In the genomic region with DNA sequence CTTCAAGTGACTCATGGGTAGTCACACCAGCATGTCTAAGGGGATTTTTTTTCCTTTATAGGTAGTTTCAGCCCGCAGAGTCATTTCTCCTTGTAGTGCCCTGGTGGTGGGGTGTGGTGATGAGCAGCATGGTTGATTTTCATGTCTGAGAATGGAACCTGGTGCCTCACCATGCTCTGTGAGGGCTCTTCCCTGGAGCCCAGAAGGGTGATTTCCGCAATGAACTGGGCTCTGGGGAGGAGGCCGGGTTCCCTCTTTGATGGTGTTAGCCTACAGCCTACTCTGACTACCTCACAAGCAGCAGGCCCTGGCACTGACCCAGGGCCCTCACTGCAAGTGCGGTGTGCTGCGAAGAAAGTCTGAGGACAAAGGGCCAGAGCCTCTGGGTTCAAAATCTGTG, we compare ENCODE assay signal across 8 mouse cellular contexts. TPM values are rescaled to one million over a fixed set of nuclear protein-coding genes. Genes with fewer than 3 reads are reported as not detected.
A peak's percentile ranks its signal among the peaks of the same experiment; 100 is the strongest.
DNase-seq lines count a peak whose midpoint lies in the region; ATAC-seq and TF ChIP-seq lines count a peak whose summit lies in the region.

Gene Tap2, plus strand, starts transcription at position 84 of the 400 bp plus-strand sequence.

- H3K36me3 ChIP-seq in intestine, postnatal 0 days (ENCODE audit: control insufficient read depth, insufficient read depth) = no peaks in the 10 kb centered on the region
- H3K36me3 ChIP-seq in neural tube, embryonic 13.5 days = no peaks in the 10 kb centered on the region

- H3K27ac ChIP-seq in intestine, postnatal 0 days (ENCODE audit: low read depth, low read length) = no peak within 1 kb of the TSS
- no peak within 1 kb of the TSS for H3K27ac ChIP-seq in neural tube, embryonic 13.5 days (replicated peaks)

- H3K4me2 ChIP-seq in intestine, postnatal 0 days (replicated peaks; ENCODE audit: low read depth) = peak within 1 kb of the TSS; percentile 74
- H3K4me2 ChIP-seq in neural tube, embryonic 13.5 days = peak within 1 kb of the TSS; percentile 85

- WGBS in intestine, postnatal 0 days = 83% methylated on average over 5 of the region's 5 CpGs
- WGBS in neural tube, embryonic 13.5 days = 59% methylated on average over 5 of the region's 5 CpGs

- DNase-seq in left cerebral cortex, adult 8-10 months (ENCODE audit: low spot score in 2 of 2) = no peak
- DNase-seq in left cerebral cortex, adult 11 months (ENCODE audit: low spot score) = no peak
- no peak for DNase-seq in urinary bladder, postnatal 14 days (ENCODE audit: low spot score)
- no peak for DNase-seq in urinary bladder, postnatal 25 days (ENCODE audit: low spot score)

- peak within 1 kb of the TSS; percentile 66 for H3K4me3 ChIP-seq in intestine, postnatal 0 days (ENCODE audit: low read depth, low read length)
- peak within 1 kb of the TSS; percentile 60 for H3K4me3 ChIP-seq in neural tube, embryonic 13.5 days

- no peaks in the 10 kb centered on the region for H3K4me1 ChIP-seq in intestine, postnatal 0 days (replicated peaks; ENCODE audit: control insufficient read depth, insufficient read depth, low read length)
- peaks cover 11% of the 10 kb centered on the region for H3K4me1 ChIP-seq in neural tube, embryonic 13.5 days (replicated peaks)

- no peak for TF ChIP-seq CTCF in intestine, postnatal 0 days (IDR thresholded peaks at IDR 0.05; ENCODE audit: low read depth)

- peak within 1 kb of the TSS; percentile 53 for H3K9ac ChIP-seq in intestine, postnatal 0 days (ENCODE audit: low read depth, low read length)
- peak within 1 kb of the TSS; percentile 72 for H3K9ac ChIP-seq in neural tube, embryonic 13.5 days

- no peaks in the 10 kb centered on the region for H3K9me3 ChIP-seq in intestine, postnatal 0 days (ENCODE audit: control insufficient read depth)
- no peaks in the 10 kb centered on the region for H3K9me3 ChIP-seq in neural tube, embryonic 13.5 days

- peak; percentile 13 for ATAC-seq in activated CD4-positive, CD25-positive, alpha-beta regulatory T cell, adult 4 months
- no peak for ATAC-seq in granulocyte monocyte progenitor cell, adult 5-6 weeks (replicated peaks; ENCODE audit: poor library complexity, severe bottlenecking)
- no peak for ATAC-seq in intestine, postnatal 0 days
- ATAC-seq in neural tube, embryonic 13.5 days (ENCODE audit: low read depth) = no peak

- no peaks in the 10 kb centered on the region for H3K27me3 ChIP-seq in intestine, postnatal 0 days (replicated peaks; ENCODE audit: control insufficient read depth, insufficient read depth, low read length)
- peaks cover 78% of the 10 kb centered on the region for H3K27me3 ChIP-seq in neural tube, embryonic 13.5 days

RNA-seq across cellular contexts. Expression of gene Tap2, which starts in this region (rescaled TPM):
- total RNA-seq in left cerebral cortex, adult 8-10 months (2022) = 10 to 100 TPM; 10.2 to 18.0 (median 16.3) TPM
- polyA plus RNA-seq in activated CD4-positive, CD25-positive, alpha-beta regulatory T cell, adult 4 months (2017; shearing (Covaris generic)) = 100 to 1,000 TPM in 1 of 2 experiments, 10 to 100 TPM in 1; 68.0 to 148 TPM
- 23.2 and 40.2 TPM in 2 replicates for total RNA-seq in granulocyte monocyte progenitor cell, adult 5-6 weeks (2014; fragmentation: Nextera tagmentation)
- 62.7 and 69.6 TPM in 2 replicates for total RNA-seq in granulocyte monocyte progenitor cell, adult 5-6 weeks (2017)
- polyA plus RNA-seq in intestine, postnatal 0 days (2015; fragmentation: Nextera tagmentation; extraction: Ambion mirVana) = 11.2 and 13.0 TPM in 2 replicates
- polyA plus RNA-seq in neural tube, embryonic 13.5 days (2015; fragmentation: Nextera tagmentation; extraction: Ambion mirVana) = 0.95 and 1.5 TPM in 2 replicates
